Mouse (Mus musculus) embryonic facial prominence, embryonic 11.5 days (tissue): ENCODE measurements around the gene H2-Ab1. TPM values are rescaled to one million over a fixed set of nuclear protein-coding genes. Genes with fewer than 3 reads are reported as not detected.
"Not testable (repeated sequence)": the region's sequence is repeated elsewhere in the genome, so short reads cannot be mapped to it uniquely, and the experiment has no call there.

Source experiments
- ATAC-seq: fragments of 200-750 bp; cut with Nextera tagmentation; replicated peaks from 2 replicates; pipeline ENCODE4 v1.8.0; 2017; ENCODE audit warnings: low read depth; ENCODE audit not compliant: insufficient number of reproducible peaks, low FRiP score, low TSS enrichment
- DNase-seq: peaks from one replicate; pipeline ENCODE4 v3.0.0-alpha.2; 2015; ENCODE audit warnings: low spot score
- H3K27ac ChIP-seq: fragments of 300-500 bp; sonication (generic); replicated peaks from 2 replicates; pipeline ENCODE4 v1.5.1; 2014; ENCODE audit warnings: mild to moderate bottlenecking, low read depth, low read length, control low read depth
- H3K27me3 ChIP-seq: fragments of 300-500 bp; sonication (generic); 2 replicates; pipeline ENCODE4 v1.6.1; 2014; ENCODE audit warnings: mild to moderate bottlenecking, low read length, moderate library complexity, mixed read lengths; ENCODE audit not compliant: control insufficient read depth, insufficient read depth
- H3K36me3 ChIP-seq: fragments of 300-500 bp; sonication (generic); replicated peaks from 2 replicates; pipeline ENCODE4 v1.6.1; 2014; ENCODE audit warnings: low read depth, mild to moderate bottlenecking, low read length, moderate library complexity, mixed read lengths; ENCODE audit not compliant: control insufficient read depth, insufficient read depth
- H3K4me1 ChIP-seq: fragments of 300-500 bp; sonication (generic); 2 replicates; pipeline ENCODE4 v1.6.1; 2014; ENCODE audit warnings: low read length, mixed read lengths; ENCODE audit not compliant: control insufficient read depth, insufficient read depth
- H3K4me2 ChIP-seq: fragments of 300-500 bp; sonication (generic); 2 replicates; pipeline ENCODE4 v1.6.1; 2014; ENCODE audit warnings: low read depth, mild to moderate bottlenecking, control low read depth, low read length, moderate library complexity
- H3K4me3 ChIP-seq: fragments of 300-500 bp; sonication (generic); 2 replicates; pipeline ENCODE4 v1.5.1; 2014; ENCODE audit warnings: low read depth, low read length, control low read depth
- H3K9ac ChIP-seq: fragments of 300-500 bp; sonication (generic); replicated peaks from 2 replicates; pipeline ENCODE4 v1.6.1; 2014; ENCODE audit warnings: mild to moderate bottlenecking, control low read depth, low read length
- H3K9me3 ChIP-seq: fragments of 300-500 bp; sonication (generic); replicated peaks from 2 replicates; pipeline ENCODE4 v1.6.1; 2016; ENCODE audit warnings: mild to moderate bottlenecking, low read length, inconsistent platforms, mixed read lengths; ENCODE audit not compliant: control insufficient read depth
- WGBS: fragments of 180-500 bp; shearing (Covaris S2); extraction: QIAGEN DNeasy Blood & Tissue Kit; methylation state at CpG from one replicate; pipeline ENCODE4 v1.1.7; 2014; 5-methylcytosine and 5-hydroxymethylcytosine counted together
- polyA plus RNA-seq: library from polyadenylated mRNA; unstranded; fragments of >200 nt; fragmentation: Nextera tagmentation; extraction: Ambion mirVana; gene quantifications from 2 replicates; pipeline ENCODE4 v1.2.1, GENCODE M21; 2014

The H2-Ab1 gene
- polyA plus RNA-seq, 1 experiment from 2014 or later, result 3.5 TPM

- Histone ChIP-seq H3K27ac (no peak within 1 kb of the TSS), H3K27me3 (no peaks in the 10 kb centered on the region), H3K4me3 (no peak within 1 kb of the TSS), H3K4me2 (no peak within 1 kb of the TSS), H3K4me1 (no peaks in the 10 kb centered on the region), H3K9ac (no peak within 1 kb of the TSS), H3K36me3 (no peaks in the 10 kb centered on the region), H3K9me3 (no peaks in the 10 kb centered on the region)
- ATAC-seq, result 0 out of 2 replicates have a peak, but pooled peaks have one; percentile 44
- peak; percentile 87 for DNase-seq
Measured at GRCm38 (mm10) chr17:34305380-34306030, 48.0 kb downstream of the H2-Ab1 start, which contains the start of gene H2-Eb1. TSS of gene H2-Eb1 (plus strand) at chr17:34305867.

GRCm38 (mm10) chr17:34306407-34306806, 48.9 kb downstream of the H2-Ab1 start:
- DNase-seq, result no peak
- 77% methylated on average over 2 of the region's 2 CpGs for WGBS

GRCm38 (mm10) chr17:34307216-34307615, 49.7 kb downstream of the H2-Ab1 start:
- Histone ChIP-seq H3K27ac (no peak overlapping the region), H3K4me3 (no peak overlapping the region), H3K4me1 (no peaks in the 10 kb centered on the region), H3K9ac (no peak overlapping the region), H3K4me2 (no peak overlapping the region), H3K9me3 (no peaks in the 10 kb centered on the region), H3K27me3 (no peaks in the 10 kb centered on the region), H3K36me3 (no peaks in the 10 kb centered on the region)
- DNase-seq, result no peak
- ATAC-seq, result no peak

More at GRCm38 (mm10) chr17:34306407-34306806, 48.9 kb downstream of the H2-Ab1 start:
- no peak overlapping the region for H3K9ac ChIP-seq
- no peak overlapping the region for H3K4me2 ChIP-seq
- no peaks in the 10 kb centered on the region for H3K9me3 ChIP-seq
- H3K4me3 ChIP-seq, result no peak overlapping the region
- no peak overlapping the region for H3K27ac ChIP-seq
- no peak for ATAC-seq
- H3K4me1 ChIP-seq, result no peaks in the 10 kb centered on the region
- no peaks in the 10 kb centered on the region for H3K27me3 ChIP-seq
- no peaks in the 10 kb centered on the region for H3K36me3 ChIP-seq

GRCm38 (mm10) chr17:34308161-34308560, 50.7 kb downstream of the H2-Ab1 start:
- no peak overlapping the region for H3K4me2 ChIP-seq
- no peaks in the 10 kb centered on the region for H3K9me3 ChIP-seq
- no peaks in the 10 kb centered on the region for H3K4me1 ChIP-seq
- H3K9ac ChIP-seq, result no peak overlapping the region
- no peak for DNase-seq
- H3K4me3 ChIP-seq, result no peak overlapping the region
- WGBS, result 74% methylated on average over 4 of the region's 4 CpGs
- no peaks in the 10 kb centered on the region for H3K36me3 ChIP-seq
- H3K27ac ChIP-seq, result no peak overlapping the region
- no peaks in the 10 kb centered on the region for H3K27me3 ChIP-seq
- ATAC-seq, result no peak

- H3K27me3 ChIP-seq, result no peaks in the 10 kb centered on the region
- no peaks in the 10 kb centered on the region for H3K4me1 ChIP-seq
- peak overlapping the region; percentile 58; the same call in 1 of the 2 replicates for H3K9ac ChIP-seq
- 21% methylated on average over 10 of the region's 10 CpGs for WGBS
- no peak overlapping the region for H3K27ac ChIP-seq
- no peaks in the 10 kb centered on the region for H3K36me3 ChIP-seq
- H3K9me3 ChIP-seq, result no peaks in the 10 kb centered on the region
- peak; percentile 2 for DNase-seq
- peak overlapping the region; percentile 39 for H3K4me2 ChIP-seq
- peak overlapping the region; percentile 44 for H3K4me3 ChIP-seq
- ATAC-seq, result 0 out of 2 replicates have a peak, but pooled peaks have one; percentile 31
Measured at GRCm38 (mm10) chr17:34309225-34309624, 51.7 kb downstream of the H2-Ab1 start.

- H3K36me3 ChIP-seq, result no peaks in the 10 kb centered on the region
- H3K27ac ChIP-seq, result no peak overlapping the region
- DNase-seq (peak; percentile 73), ATAC-seq (peak; percentile 83)
- no peaks in the 10 kb centered on the region for H3K9me3 ChIP-seq
- peak overlapping the region; percentile 39 for H3K4me2 ChIP-seq
- no peaks in the 10 kb centered on the region for H3K27me3 ChIP-seq
- H3K4me1 ChIP-seq, result no peaks in the 10 kb centered on the region
- H3K4me3 ChIP-seq, result peak overlapping the region; percentile 44
- H3K9ac ChIP-seq, result peak overlapping the region; percentile 58
- WGBS, result 20% methylated on average over 38 of the region's 38 CpGs
Measured at GRCm38 (mm10) chr17:34309683-34310385, 52.3 kb downstream of the H2-Ab1 start.

GRCm38 (mm10) chr17:34310526-34310925, 53.0 kb downstream of the H2-Ab1 start:
- not testable (repeated sequence) for H3K4me2 ChIP-seq, H3K4me1 ChIP-seq, H3K4me3 ChIP-seq, H3K9me3 ChIP-seq, H3K27me3 ChIP-seq, ATAC-seq, H3K9ac ChIP-seq, H3K27ac ChIP-seq, H3K36me3 ChIP-seq, DNase-seq
- WGBS, result 82% methylated on average over 3 of the region's 3 CpGs

GRCm38 (mm10) chr17:34312185-34312584, 54.7 kb downstream of the H2-Ab1 start:
- H3K36me3 ChIP-seq, result no peaks in the 10 kb centered on the region
- no peaks in the 10 kb centered on the region for H3K27me3 ChIP-seq
- ATAC-seq (no peak), DNase-seq (no peak)
- H3K9ac ChIP-seq, result no peak overlapping the region
- no peak overlapping the region for H3K4me2 ChIP-seq
- no peaks in the 10 kb centered on the region for H3K9me3 ChIP-seq
- H3K27ac ChIP-seq, result no peak overlapping the region
- no peaks in the 10 kb centered on the region for H3K4me1 ChIP-seq
- WGBS, result 82% methylated on average over 1 of the region's 1 CpGs
- H3K4me3 ChIP-seq, result no peak overlapping the region
